Mouse (Mus musculus): ENCODE measurements around the gene Atrx. TPM values are rescaled to one million over a fixed set of nuclear protein-coding genes. Genes with fewer than 3 reads are reported as not detected.
"Not testable (repeated sequence)": the region's sequence is repeated elsewhere in the genome, so short reads cannot be mapped to it uniquely, and the experiment has no call there.

Atrx gene
- 67.8 and 70.1 TPM in 2 replicates for polyA plus RNA-seq (2016; fragmentation: Nextera tagmentation; extraction: Ambion mirVana)

DNA sequence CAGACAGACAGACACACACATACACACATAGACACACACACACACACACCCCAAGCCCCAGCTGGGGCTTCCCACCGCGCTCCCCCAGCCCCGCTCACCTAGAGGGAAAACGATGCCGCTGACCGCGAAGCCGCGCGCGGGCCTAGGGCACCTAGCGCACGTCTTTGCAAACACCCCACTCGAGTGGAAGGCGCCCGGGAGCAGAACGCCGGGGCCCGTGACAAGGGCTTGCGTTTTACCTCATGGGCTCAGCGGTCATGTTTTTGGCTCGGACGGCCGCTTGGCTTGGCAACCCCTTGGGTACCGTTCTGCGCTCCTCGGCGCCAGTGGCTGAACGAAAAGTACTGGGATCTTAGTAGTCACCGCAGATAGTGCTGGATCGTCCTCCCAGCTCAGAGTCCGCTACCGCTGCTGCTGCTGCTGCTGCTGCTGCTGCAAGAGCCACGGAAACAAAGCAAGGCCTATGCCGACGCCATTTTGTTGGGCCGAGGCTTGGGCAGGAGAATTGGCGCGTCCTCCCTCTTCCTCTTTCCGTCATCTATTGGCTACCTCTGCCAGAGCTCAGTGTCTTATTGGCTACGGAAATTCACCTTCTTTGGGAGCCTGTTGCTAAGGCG, at the start of gene Atrx:
Atrx (minus strand) TSS at position 543 of the 617 bp plus-strand sequence.
- Histone ChIP-seq H3K9ac (peak within 1 kb of the TSS; percentile 81), H3K27ac (peak within 1 kb of the TSS; percentile 79), H3K9me3 (replicated peaks) (no peaks in the 10 kb centered on the region), H3K36me3 (no peaks in the 10 kb centered on the region; the same call in 1 of the 2 replicates), H3K4me3 (peak within 1 kb of the TSS; percentile 74), H3K4me1 (peaks cover 23% of the 10 kb centered on the region), H3K27me3 (replicated peaks) (0 out of 2 replicates have a peak, but pooled peaks cover 4% of the 10 kb centered on the region), H3K4me2 (peak within 1 kb of the TSS; percentile 66)
- ATAC-seq, result peak; percentile 91
- WGBS (ENCODE audit: insufficient replicate concordance), result 9% methylated on average over 37 of the region's 42 CpGs

DNA sequence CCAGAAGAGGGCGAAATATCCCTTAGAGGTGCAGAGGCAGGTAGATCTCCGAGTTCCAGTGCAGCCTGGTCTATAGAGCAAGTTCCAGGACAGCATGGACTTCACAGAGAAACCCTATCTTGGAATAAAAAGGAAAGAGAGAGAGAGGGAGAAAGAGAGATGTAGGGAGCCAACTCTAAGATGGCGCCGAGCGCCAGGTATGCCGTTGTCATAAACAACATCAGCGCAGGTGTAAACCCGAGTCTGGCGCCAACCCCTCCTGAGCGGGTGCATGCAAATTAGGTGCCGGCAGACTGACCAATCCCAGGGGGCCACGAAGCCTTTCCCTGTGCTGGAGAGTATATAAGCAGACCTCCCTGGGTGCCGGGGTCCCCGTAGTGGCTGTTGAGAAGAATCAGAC, 27.9 kb upstream of the Atrx start:
- 58% methylated on average over 14 of the region's 14 CpGs for WGBS (ENCODE audit: insufficient replicate concordance)

DNA sequence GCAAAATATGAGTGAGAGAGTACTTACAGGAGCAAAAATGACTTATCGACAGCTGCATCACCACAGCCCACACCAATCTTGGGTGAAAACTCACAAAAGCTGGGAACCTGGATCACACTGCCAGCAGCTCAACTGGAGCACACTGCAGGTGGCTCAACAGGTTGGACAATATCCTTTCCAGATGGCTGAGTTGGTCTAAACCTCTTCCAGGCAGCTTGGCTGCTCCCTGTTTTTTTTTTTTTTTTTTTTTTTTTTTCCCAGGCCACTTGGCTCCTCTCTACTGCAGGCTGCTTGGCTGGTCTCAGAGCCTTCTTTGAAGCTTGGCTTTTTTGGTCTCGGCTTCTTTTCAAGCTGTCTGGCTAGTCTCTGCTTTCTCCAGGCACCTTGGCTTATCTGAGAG, 24.8 kb upstream of the Atrx start:
- Histone ChIP-seq H3K36me3 (no peaks in the 10 kb centered on the region), H3K9ac (no peak overlapping the region), H3K4me3 (no peak overlapping the region), H3K4me1 (no peaks in the 10 kb centered on the region), H3K4me2 (no peak overlapping the region), H3K27me3 (replicated peaks) (no peaks in the 10 kb centered on the region; the same call in 1 of the 2 replicates), H3K9me3 (replicated peaks) (no peaks in the 10 kb centered on the region), H3K27ac (no peak overlapping the region)
- WGBS (ENCODE audit: insufficient replicate concordance), result 69% methylated on average over 2 of the region's 2 CpGs
- ATAC-seq, result no peak

More for the DNA sequence above, 27.9 kb upstream of the Atrx start:
- not testable (repeated sequence) for H3K27ac ChIP-seq; ATAC-seq; H3K4me2 ChIP-seq; H3K27me3 ChIP-seq (replicated peaks); H3K4me1 ChIP-seq; H3K9me3 ChIP-seq (replicated peaks); H3K4me3 ChIP-seq; H3K36me3 ChIP-seq; H3K9ac ChIP-seq

DNA sequence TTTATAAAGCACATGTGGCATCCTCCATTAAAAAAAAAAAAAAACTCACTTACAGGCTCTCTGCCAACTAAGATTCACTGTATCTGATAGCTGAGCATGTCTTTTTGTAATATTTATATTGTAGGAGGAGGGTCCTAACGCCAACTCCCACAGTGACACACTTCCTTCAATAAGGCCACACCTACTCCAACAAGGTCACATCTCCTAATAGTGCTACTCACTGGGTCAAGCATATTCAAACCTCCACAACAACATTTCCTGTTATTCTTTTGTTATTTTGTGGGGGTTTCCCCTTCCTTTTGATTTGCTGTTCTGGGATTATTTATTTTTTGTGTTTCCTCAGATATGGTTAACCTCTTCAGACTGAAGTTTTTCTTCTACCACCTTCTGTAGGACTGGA, 17.2 kb upstream of the Atrx start:
- no peaks in the 10 kb centered on the region for H3K4me1 ChIP-seq
- H3K4me3 ChIP-seq, result no peak overlapping the region
- no peaks in the 10 kb centered on the region for H3K9me3 ChIP-seq (replicated peaks)
- 38% methylated on average over 1 of the region's 1 CpGs for WGBS (ENCODE audit: insufficient replicate concordance)
- no peak for ATAC-seq
- H3K9ac ChIP-seq, result no peak overlapping the region
- H3K4me2 ChIP-seq, result no peak overlapping the region
- no peak overlapping the region for H3K27ac ChIP-seq
- H3K36me3 ChIP-seq, result no peaks in the 10 kb centered on the region
- no peaks in the 10 kb centered on the region for H3K27me3 ChIP-seq (replicated peaks)

DNA sequence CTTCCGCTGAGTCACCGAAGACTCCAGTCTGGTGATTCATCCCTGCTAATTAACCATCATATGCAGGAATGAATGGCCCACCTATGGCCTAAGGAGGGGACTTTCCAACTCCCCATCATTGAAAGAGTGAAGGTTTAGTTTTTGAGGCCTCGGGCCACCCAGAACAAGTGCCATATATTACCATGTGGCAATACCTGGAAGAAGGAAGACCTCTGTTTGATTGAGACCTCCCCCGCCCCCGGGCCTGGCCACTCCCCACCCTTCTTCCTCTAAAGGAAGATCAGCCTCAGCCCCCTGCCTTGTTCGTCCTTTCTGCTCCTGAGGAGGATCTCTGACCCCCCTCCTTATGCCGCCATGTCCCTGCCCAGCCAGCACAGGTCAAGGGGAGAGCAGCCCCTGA, 10.0 kb upstream of the Atrx start:
- Histone ChIP-seq H3K4me3 (no peak overlapping the region), H3K27me3 (replicated peaks) (no peaks in the 10 kb centered on the region), H3K9me3 (replicated peaks) (no peaks in the 10 kb centered on the region), H3K4me1 (no peaks in the 10 kb centered on the region), H3K27ac (no peak overlapping the region), H3K4me2 (no peak overlapping the region), H3K9ac (no peak overlapping the region), H3K36me3 (no peaks in the 10 kb centered on the region)
- WGBS (ENCODE audit: insufficient replicate concordance), result 75% methylated on average over 6 of the region's 7 CpGs
- no peak for ATAC-seq

DNA sequence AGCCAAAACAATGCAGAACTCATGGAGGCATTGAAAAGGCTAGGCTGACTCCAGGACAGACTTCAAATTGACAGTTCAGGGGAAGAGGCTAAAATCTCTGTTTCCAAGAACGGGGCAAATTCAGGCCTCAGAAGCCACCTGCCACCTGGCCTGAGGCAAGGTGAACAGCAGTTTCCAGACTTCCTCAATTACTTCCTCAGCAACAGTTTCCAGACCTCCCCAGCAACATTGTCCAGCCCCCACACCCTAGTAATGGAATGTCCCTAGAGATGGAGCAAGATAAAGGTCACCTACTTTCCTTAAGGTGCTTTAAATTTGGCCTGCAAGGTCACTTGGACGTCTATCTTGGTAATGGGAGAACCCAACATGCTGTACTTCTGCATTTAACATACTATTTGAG, 8.5 kb upstream of the Atrx start:
- Histone ChIP-seq H3K27me3 (replicated peaks) (no peaks in the 10 kb centered on the region), H3K4me1 (no peaks in the 10 kb centered on the region), H3K36me3 (no peaks in the 10 kb centered on the region), H3K27ac (no peak overlapping the region), H3K4me2 (no peak overlapping the region), H3K9ac (no peak overlapping the region), H3K9me3 (replicated peaks) (no peaks in the 10 kb centered on the region), H3K4me3 (no peak overlapping the region)
- no peak for ATAC-seq
- 45% methylated on average over 2 of the region's 2 CpGs for WGBS (ENCODE audit: insufficient replicate concordance)

DNA sequence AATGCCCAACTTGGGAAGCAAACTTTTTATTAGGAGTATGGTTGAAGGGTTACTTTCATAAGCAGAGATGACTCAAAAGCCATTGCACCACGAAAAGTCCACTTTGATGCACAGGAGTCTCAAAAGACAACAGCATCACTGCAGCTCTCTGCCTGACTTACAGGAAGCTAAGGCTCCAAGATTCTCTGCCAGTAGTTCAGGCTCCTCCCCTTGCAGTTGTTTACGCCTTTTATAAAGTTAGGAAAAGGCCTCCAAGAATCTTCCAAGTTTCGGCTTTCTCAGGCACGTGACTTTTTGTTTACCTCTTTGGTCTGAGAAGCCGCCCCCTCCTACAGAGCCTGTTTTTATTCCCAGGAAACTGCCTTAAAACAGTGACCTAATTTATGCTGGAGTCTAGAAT, 5.1 kb upstream of the Atrx start:
- no peaks in the 10 kb centered on the region for H3K9me3 ChIP-seq (replicated peaks)
- H3K27me3 ChIP-seq (replicated peaks), result 0 out of 2 replicates have a peak, but pooled peaks cover 4% of the 10 kb centered on the region
- no peaks in the 10 kb centered on the region for H3K36me3 ChIP-seq
- H3K4me3 ChIP-seq, result no peak overlapping the region
- ATAC-seq, result no peak
- H3K27ac ChIP-seq, result no peak overlapping the region
- 64% methylated on average over 5 of the region's 5 CpGs for WGBS (ENCODE audit: insufficient replicate concordance)
- H3K4me1 ChIP-seq, result no peaks in the 10 kb centered on the region
- H3K9ac ChIP-seq, result no peak overlapping the region
- no peak overlapping the region for H3K4me2 ChIP-seq

DNA sequence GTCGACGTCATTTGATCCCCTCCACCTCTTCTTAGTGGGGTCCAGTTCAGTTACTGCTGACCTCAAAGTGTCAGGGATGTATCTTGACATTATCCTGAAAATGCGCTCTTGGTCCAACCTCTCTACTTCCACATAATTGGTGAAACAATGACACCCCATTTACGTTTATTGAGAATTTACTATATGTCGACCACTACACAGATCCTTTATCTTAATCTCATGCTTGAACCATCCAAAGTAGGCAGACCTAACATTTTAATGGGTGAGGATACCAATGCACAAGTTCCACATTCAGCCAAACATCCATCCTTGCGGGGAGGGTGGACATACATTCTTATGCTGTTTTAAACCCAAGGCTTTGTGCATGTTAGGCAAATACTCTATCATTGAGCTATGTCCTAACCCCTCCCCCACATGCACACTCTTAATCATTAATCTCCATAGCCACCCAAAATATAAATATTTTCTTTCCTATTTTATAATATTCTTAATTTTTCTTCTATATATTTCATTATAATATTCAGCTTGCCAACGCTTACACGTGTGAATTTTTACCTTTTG, 355 bp upstream of the Atrx start:
- Histone ChIP-seq H3K27ac (no peak overlapping the region; the same call in 1 of the 2 replicates), H3K9me3 (replicated peaks) (no peaks in the 10 kb centered on the region), H3K4me2 (peak overlapping the region; percentile 66), H3K4me3 (peak overlapping the region; percentile 74), H3K27me3 (replicated peaks) (0 out of 2 replicates have a peak, but pooled peaks cover 4% of the 10 kb centered on the region), H3K9ac (no peak overlapping the region), H3K36me3 (no peaks in the 10 kb centered on the region; the same call in 1 of the 2 replicates), H3K4me1 (peaks cover 23% of the 10 kb centered on the region)
- ATAC-seq, result peak; percentile 32
- 32% methylated on average over 8 of the region's 8 CpGs for WGBS (ENCODE audit: insufficient replicate concordance)

DNA sequence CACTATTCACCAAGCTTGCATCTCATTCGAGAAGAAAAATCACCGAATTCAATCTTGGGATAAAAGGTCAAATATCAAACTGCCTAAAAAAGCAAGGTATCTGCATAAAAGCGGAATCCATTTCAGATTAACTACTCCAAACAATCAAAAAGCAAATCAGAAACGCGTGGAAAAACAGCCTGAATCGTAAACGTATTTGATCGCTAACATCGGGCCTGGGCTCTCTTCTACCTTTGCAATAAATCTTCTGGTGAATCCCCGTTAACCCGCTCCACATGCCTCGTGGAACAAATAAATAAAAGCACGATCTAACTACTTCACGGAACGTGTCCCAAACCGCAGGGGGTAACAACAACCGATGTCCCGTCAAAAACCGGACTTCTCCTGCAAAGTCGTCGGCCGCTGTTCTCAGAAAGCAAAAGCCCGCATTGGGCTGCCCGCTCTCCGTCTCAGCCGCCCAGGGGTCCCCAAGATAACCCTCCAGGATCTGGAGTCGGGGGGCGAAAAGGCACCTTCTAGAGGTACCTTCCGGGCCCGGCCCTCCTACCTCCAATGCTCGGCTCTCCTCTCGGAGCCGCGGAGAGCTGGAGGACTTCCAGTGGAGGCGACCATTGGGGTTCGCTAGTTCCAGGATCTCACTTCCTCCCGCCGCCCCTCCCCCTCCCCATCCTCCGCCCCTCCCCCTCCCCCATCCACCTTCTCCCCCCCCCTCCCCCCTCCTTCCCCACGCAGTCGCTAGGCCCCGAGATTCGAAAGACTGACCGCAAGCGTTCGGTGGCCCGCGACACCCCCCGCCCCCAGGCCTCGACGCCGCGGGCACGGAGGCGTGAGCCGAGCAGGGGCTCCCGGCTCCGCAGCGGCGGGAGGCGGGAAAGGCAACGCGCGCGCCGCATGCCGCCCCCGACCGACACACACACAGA, 1.0 kb downstream of the Atrx start:
- peak; percentile 25 for ATAC-seq
- Histone ChIP-seq H3K9me3 (replicated peaks) (no peaks in the 10 kb centered on the region), H3K4me3 (peak overlapping the region; percentile 74), H3K4me1 (peaks cover 23% of the 10 kb centered on the region), H3K36me3 (peaks cover 6% of the 10 kb centered on the region; the same call in 1 of the 2 replicates), H3K9ac (peak overlapping the region; percentile 81), H3K4me2 (peak overlapping the region; percentile 66), H3K27ac (peak overlapping the region; percentile 79), H3K27me3 (replicated peaks) (0 out of 2 replicates have a peak, but pooled peaks cover 4% of the 10 kb centered on the region)
- WGBS (ENCODE audit: insufficient replicate concordance), result 14% methylated on average over 51 of the region's 69 CpGs

DNA sequence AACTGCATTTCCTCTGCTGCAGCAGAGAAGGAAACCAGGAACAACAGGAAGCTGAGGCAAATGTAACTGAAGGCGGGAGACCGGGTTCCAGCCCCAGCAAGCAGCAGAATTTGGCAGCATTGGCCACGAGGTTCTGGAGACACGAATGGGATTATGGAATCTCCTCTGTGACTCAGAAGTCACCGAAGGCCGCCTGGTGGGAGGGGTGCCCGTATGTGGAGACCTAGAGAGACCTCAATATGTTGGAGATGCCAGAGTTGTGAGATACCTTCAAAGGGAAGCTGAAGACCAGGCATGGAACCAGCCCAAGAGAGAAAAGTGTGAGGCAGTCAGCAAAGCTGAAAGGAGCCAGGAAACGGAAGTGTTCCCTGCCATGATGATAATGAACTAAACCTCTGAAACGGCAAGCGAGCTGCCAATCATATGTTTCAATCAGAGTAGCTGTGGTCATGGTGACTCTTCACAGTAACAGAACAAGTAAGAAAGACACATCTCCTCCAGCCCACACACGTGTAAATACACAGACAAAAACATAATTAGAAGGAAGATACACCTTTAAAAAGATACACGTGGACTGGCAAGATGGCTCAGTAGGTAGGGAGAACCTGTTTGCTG, 3.0 kb downstream of the Atrx start:
- Histone ChIP-seq H3K27me3 (replicated peaks) (no peaks in the 10 kb centered on the region), H3K9me3 (replicated peaks) (no peaks in the 10 kb centered on the region), H3K4me1 (peaks cover 23% of the 10 kb centered on the region), H3K4me3 (no peak overlapping the region), H3K36me3 (peaks cover 7% of the 10 kb centered on the region; the same call in 1 of the 2 replicates), H3K27ac (0 out of 2 replicates have a peak overlapping the region, but pooled peaks have one; percentile 10), H3K9ac (no peak overlapping the region), H3K4me2 (peak overlapping the region; percentile 66)
- 22% methylated on average over 12 of the region's 12 CpGs for WGBS (ENCODE audit: insufficient replicate concordance)
- no peak for ATAC-seq

DNA sequence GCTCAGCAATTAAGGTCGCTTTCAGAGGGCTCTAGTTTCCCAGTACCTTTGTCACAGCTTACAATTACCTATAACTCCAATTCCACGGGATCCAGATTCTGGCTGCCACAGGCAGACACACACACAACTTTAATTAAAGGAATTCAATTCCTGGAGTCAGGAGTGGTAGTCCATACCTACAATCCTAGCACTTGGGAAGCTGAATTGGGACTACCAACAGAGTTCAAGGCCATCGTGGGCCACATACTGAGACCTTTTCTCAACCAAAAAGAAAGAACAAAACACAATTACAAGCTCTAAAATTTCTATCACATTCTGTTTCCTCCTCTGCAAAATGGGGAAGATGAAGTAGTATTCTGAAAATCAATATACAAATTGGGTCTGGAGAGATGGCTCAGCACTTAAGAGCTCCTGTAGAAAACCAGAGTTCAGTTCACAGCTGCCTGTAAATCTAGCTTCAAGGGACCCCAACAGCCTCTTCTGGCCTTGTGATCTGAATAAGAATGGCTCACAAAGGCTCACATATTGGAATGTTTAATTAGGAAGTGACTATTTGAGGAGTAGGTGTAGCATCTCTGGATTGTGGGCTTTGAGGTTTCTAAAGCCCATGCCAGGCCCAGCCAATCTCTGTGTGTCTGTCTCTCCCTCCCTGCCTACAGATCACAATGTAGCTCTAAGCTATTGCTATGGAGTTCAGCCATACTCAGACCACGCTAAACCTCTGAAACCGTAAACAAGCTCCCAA, 4.7 kb downstream of the Atrx start:
- Histone ChIP-seq H3K4me1 (peaks cover 23% of the 10 kb centered on the region), H3K27ac (no peak overlapping the region), H3K9me3 (replicated peaks) (no peaks in the 10 kb centered on the region), H3K4me2 (no peak overlapping the region), H3K27me3 (replicated peaks) (no peaks in the 10 kb centered on the region), H3K36me3 (peaks cover 7% of the 10 kb centered on the region; the same call in 1 of the 2 replicates), H3K4me3 (no peak overlapping the region), H3K9ac (no peak overlapping the region)
- no peak for ATAC-seq
- 83% methylated on average over 5 of the region's 5 CpGs for WGBS (ENCODE audit: insufficient replicate concordance)
